Mouse (Mus musculus): Measurements from ENCODE around the gene Gm11555. TPM values are rescaled to one million over a fixed set of nuclear protein-coding genes. Genes with fewer than 3 reads are reported as not detected.
"Not testable (repeated sequence)": the region's sequence is repeated elsewhere in the genome, so short reads cannot be mapped to it uniquely, and the experiment has no call there.

Gene Gm11555
- polyA plus RNA-seq, 2 experiments: not detected

GRCm38 (mm10) chr11:99644351-99644750 is 5.7 kb downstream of the Gm11555 start:
- DNase-seq (ENCODE audit: low read depth in 3 of 3, low spot score in 3 of 3): no peak
- Histone ChIP-seq H3K36me3 (replicated peaks; ENCODE audit: control insufficient read depth, insufficient read depth, low read depth) (no peaks in the 10 kb centered on the region), H3K4me3 (ENCODE audit: insufficient read depth in 1 of 2, low read depth in 2 of 2, low read length in 2 of 2) (no peak overlapping the region), H3K27me3 (ENCODE audit: control insufficient read depth, insufficient read depth, low read length) (no peaks in the 10 kb centered on the region), H3K9me3 (ENCODE audit: control insufficient read depth, low read length) (no peaks in the 10 kb centered on the region), H3K9ac (replicated peaks) (no peak overlapping the region), H3K4me1 (replicated peaks; ENCODE audit: control insufficient read depth in 2 of 2, insufficient read depth in 2 of 2, low read length in 1 of 2) (no peaks in the 10 kb centered on the region), H3K27ac (no peak overlapping the region), H3K4me2 (ENCODE audit: low read depth) (no peak overlapping the region)
- no peak for TF ChIP-seq CTCF (IDR thresholded peaks at IDR 0.05; ENCODE audit: low read depth)
- no peak for TF ChIP-seq EP300 (IDR thresholded peaks at IDR 0.05; ENCODE audit: low read depth)
- no peak for ATAC-seq (ENCODE audit: insufficient read depth)
- 46% methylated on average over 3 of the region's 3 CpGs for WGBS (ENCODE audit: insufficient replicate concordance)

- H3K4me1 ChIP-seq (replicated peaks; ENCODE audit: control insufficient read depth in 2 of 2, insufficient read depth in 2 of 2, low read length in 1 of 2); ATAC-seq (ENCODE audit: insufficient read depth); H3K27ac ChIP-seq; H3K4me2 ChIP-seq (ENCODE audit: low read depth); H3K4me3 ChIP-seq (ENCODE audit: insufficient read depth in 1 of 2, low read depth in 2 of 2, low read length in 2 of 2); H3K9ac ChIP-seq (replicated peaks); H3K36me3 ChIP-seq (replicated peaks; ENCODE audit: control insufficient read depth, insufficient read depth, low read depth); H3K9me3 ChIP-seq (ENCODE audit: control insufficient read depth, low read length); DNase-seq (ENCODE audit: low read depth in 3 of 3, low spot score in 3 of 3); H3K27me3 ChIP-seq (ENCODE audit: control insufficient read depth, insufficient read depth, low read length): not testable (repeated sequence)
- WGBS (ENCODE audit: insufficient replicate concordance): 58% methylated on average over 9 of the region's 9 CpGs
Observed at GRCm38 (mm10) chr11:99643635-99644139, 6.3 kb downstream of the Gm11555 start, which contains the start of gene Krtap4-7. Gene Krtap4-7, minus strand, starts transcription at chr11:99644089.

DNA sequence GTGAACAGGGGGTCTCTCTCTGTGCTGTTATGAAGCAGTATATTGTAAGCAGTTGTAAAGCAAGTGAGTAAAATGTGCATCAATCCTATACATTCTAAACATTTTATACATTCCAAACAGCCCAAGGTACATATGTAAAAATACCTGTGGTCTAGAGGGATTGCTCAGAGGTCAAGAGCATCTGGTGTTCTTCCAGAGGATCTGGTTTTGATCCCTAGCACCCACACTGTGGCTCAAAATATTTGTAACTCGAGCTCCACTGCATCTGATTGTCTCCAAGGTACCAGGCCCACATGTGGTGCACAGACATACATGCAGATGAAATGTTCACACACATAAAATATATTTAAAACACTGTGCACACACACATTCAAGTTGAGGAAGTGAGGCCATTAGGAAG is 9.1 kb downstream of the Gm11555 start:
- Histone ChIP-seq H3K4me2 (ENCODE audit: low read depth) (no peak overlapping the region), H3K36me3 (replicated peaks; ENCODE audit: control insufficient read depth, insufficient read depth, low read depth) (no peaks in the 10 kb centered on the region), H3K27ac (no peak overlapping the region), H3K4me3 (ENCODE audit: insufficient read depth in 1 of 2, low read depth in 2 of 2, low read length in 2 of 2) (no peak overlapping the region), H3K4me1 (replicated peaks; ENCODE audit: control insufficient read depth in 2 of 2, insufficient read depth in 2 of 2, low read length in 1 of 2) (no peaks in the 10 kb centered on the region), H3K9ac (replicated peaks) (no peak overlapping the region), H3K27me3 (ENCODE audit: control insufficient read depth, insufficient read depth, low read length) (no peaks in the 10 kb centered on the region), H3K9me3 (ENCODE audit: control insufficient read depth, low read length) (no peaks in the 10 kb centered on the region)
- 11% methylated on average over 1 of the region's 1 CpGs for WGBS (ENCODE audit: insufficient replicate concordance)
- no peak for TF ChIP-seq EP300 (IDR thresholded peaks at IDR 0.05; ENCODE audit: low read depth)
- no peak for TF ChIP-seq CTCF (IDR thresholded peaks at IDR 0.05; ENCODE audit: low read depth)
- ATAC-seq (ENCODE audit: insufficient read depth) (no peak), DNase-seq (ENCODE audit: low read depth in 3 of 3, low spot score in 3 of 3) (no peak)

DNA sequence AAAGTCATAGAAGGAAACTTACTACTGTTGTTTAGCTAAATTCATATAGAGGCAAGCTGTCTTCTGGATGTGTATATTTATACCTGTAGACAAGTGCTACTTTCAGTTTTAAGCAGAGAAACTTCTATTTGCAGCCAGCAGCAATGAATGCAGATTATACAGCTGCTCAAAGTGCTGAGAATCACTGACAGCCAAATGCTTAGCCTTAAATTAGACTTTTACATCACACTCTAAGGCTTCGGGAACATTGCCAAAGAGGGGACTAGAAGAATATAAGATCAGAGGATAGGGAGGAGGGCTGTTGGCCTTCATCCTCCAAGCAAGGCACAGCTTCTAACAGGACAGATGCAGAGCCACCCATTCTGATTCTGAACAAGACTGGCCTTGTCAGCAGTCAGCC is 12.9 kb downstream of the Gm11555 start:
- no peaks in the 10 kb centered on the region for H3K36me3 ChIP-seq (replicated peaks; ENCODE audit: control insufficient read depth, insufficient read depth, low read depth)
- no peaks in the 10 kb centered on the region for H3K9me3 ChIP-seq (ENCODE audit: control insufficient read depth, low read length)
- H3K27me3 ChIP-seq (ENCODE audit: control insufficient read depth, insufficient read depth, low read length): no peaks in the 10 kb centered on the region
- no peak overlapping the region for H3K9ac ChIP-seq (replicated peaks)
- TF ChIP-seq EP300 (IDR thresholded peaks at IDR 0.05; ENCODE audit: low read depth) (no peak), CTCF (IDR thresholded peaks at IDR 0.05; ENCODE audit: low read depth) (no peak)
- H3K27ac ChIP-seq: no peak overlapping the region
- WGBS (ENCODE audit: insufficient replicate concordance): 70% methylated on average over 1 of the region's 1 CpGs
- no peaks in the 10 kb centered on the region for H3K4me1 ChIP-seq (replicated peaks; ENCODE audit: control insufficient read depth in 2 of 2, insufficient read depth in 2 of 2, low read length in 1 of 2)
- no peak overlapping the region for H3K4me2 ChIP-seq (ENCODE audit: low read depth)
- DNase-seq (ENCODE audit: low read depth in 3 of 3, low spot score in 3 of 3): no peak
- no peak overlapping the region for H3K4me3 ChIP-seq (ENCODE audit: insufficient read depth in 1 of 2, low read depth in 2 of 2, low read length in 2 of 2)
- ATAC-seq (ENCODE audit: insufficient read depth): no peak

DNA sequence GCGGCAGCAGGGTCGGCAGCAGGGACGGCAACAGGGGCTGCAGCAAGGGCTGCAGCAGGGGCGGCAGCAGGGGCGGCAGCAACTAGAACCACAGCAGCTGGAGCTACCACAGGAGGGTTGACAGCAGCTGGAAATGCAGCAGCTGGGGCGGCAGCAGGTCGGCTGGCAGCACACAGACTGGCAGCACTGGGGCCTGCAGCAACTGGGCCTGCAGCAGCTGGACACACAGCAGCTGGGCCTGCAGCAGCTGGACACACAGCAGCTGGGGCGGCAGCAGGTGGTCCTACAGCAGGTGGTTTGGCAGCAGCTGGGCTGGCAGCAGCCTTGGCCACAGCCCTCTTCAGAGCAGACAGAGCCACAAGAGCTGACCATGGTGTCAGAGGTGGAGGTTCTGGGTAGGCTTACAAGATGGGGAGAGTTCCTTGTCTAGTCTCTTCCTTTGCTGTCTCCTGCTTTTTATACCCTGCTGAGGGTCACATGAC is 15.3 kb downstream of the Gm11555 start, which contains the start of gene Krtap4-2:
Gene Krtap4-2, minus strand, starts transcription at position 432 of the 482 bp plus-strand sequence.
- no peaks in the 10 kb centered on the region for H3K36me3 ChIP-seq (replicated peaks; ENCODE audit: control insufficient read depth, insufficient read depth, low read depth)
- no peak within 1 kb of the TSS for H3K4me2 ChIP-seq (ENCODE audit: low read depth)
- H3K9ac ChIP-seq (replicated peaks): no peak within 1 kb of the TSS
- ATAC-seq (ENCODE audit: insufficient read depth): no peak
- H3K27ac ChIP-seq: no peak within 1 kb of the TSS
- DNase-seq (ENCODE audit: low read depth in 3 of 3, low spot score in 3 of 3): no peak
- no peaks in the 10 kb centered on the region for H3K4me1 ChIP-seq (replicated peaks; ENCODE audit: control insufficient read depth in 2 of 2, insufficient read depth in 2 of 2, low read length in 1 of 2)
- H3K9me3 ChIP-seq (ENCODE audit: control insufficient read depth, low read length): no peaks in the 10 kb centered on the region
- TF ChIP-seq EP300 (IDR thresholded peaks at IDR 0.05; ENCODE audit: low read depth): no peak
- no peak within 1 kb of the TSS for H3K4me3 ChIP-seq (ENCODE audit: insufficient read depth in 1 of 2, low read depth in 2 of 2, low read length in 2 of 2)
- 42% methylated on average over 8 of the region's 8 CpGs for WGBS (ENCODE audit: insufficient replicate concordance)
- no peaks in the 10 kb centered on the region for H3K27me3 ChIP-seq (ENCODE audit: control insufficient read depth, insufficient read depth, low read length)

Data from liver, embryonic 14.5 days (tissue).